Mouse (Mus musculus) liver, embryonic 11.5 days (tissue): Measurements from ENCODE around the gene Mill2. TPM values are rescaled to one million over a fixed set of nuclear protein-coding genes. Genes with fewer than 3 reads are reported as not detected.

ENCODE experiments used
- ATAC-seq: fragments of 200-750 bp; cut with Nextera tagmentation; replicated peaks from 2 replicates; pipeline ENCODE4 v1.8.0; 2017; ENCODE audit warnings: moderate number of reproducible peaks, mild to moderate bottlenecking, moderate TSS enrichment, moderate library complexity; ENCODE audit not compliant: low FRiP score
- DNase-seq: peaks from one replicate; pipeline ENCODE4 v3.0.0-alpha.2; 2017; ENCODE audit warnings: low spot score
- H3K27ac ChIP-seq: fragments of 300-500 bp; sonication (generic); 2 replicates; pipeline ENCODE4 v1.5.1; 2014; ENCODE audit warnings: mild to moderate bottlenecking, low read depth, low read length, control low read depth
- H3K27me3 ChIP-seq: fragments of 300-500 bp; sonication (generic); replicated peaks from 2 replicates; pipeline ENCODE4 v1.6.1; 2014; ENCODE audit warnings: low read length, mixed read lengths; ENCODE audit not compliant: control insufficient read depth, insufficient read depth
- H3K36me3 ChIP-seq: fragments of 300-500 bp; sonication (generic); 2 replicates; pipeline ENCODE4 v1.6.1; 2014; ENCODE audit warnings: mild to moderate bottlenecking, low read length, moderate library complexity, mixed read lengths; ENCODE audit not compliant: control insufficient read depth, insufficient read depth
- H3K4me1 ChIP-seq: fragments of 300-500 bp; sonication (generic); replicated peaks from 2 replicates; pipeline ENCODE4 v1.6.1; 2014; ENCODE audit warnings: low read length, mixed read lengths; ENCODE audit not compliant: control insufficient read depth, insufficient read depth
- H3K4me2 ChIP-seq: fragments of 300-500 bp; sonication (generic); 2 replicates; pipeline ENCODE4 v1.6.1; 2014; ENCODE audit warnings: mild to moderate bottlenecking, control low read depth, moderate library complexity
- H3K4me3 ChIP-seq: fragments of 300-500 bp; sonication (generic); 2 replicates; pipeline ENCODE4 v1.5.1; 2014; ENCODE audit warnings: low read depth, low read length, control low read depth
- H3K9ac ChIP-seq: fragments of 300-500 bp; sonication (generic); 2 replicates; pipeline ENCODE4 v1.6.1; 2014; ENCODE audit warnings: low read depth, low read length, control low read depth
- H3K9me3 ChIP-seq: fragments of 300-500 bp; sonication (generic); 2 replicates; pipeline ENCODE4 v1.6.1; 2016; ENCODE audit warnings: low read length, inconsistent platforms, mixed read lengths; ENCODE audit not compliant: control insufficient read depth
- WGBS: fragments of 180-500 bp; shearing (Covaris S2); extraction: QIAGEN DNeasy Blood & Tissue Kit; methylation state at CpG from one replicate; pipeline ENCODE4 v1.1.7; 2014; 5-methylcytosine and 5-hydroxymethylcytosine counted together
- polyA plus RNA-seq: library from polyadenylated mRNA; unstranded; fragments of >200 nt; fragmentation: Nextera tagmentation; extraction: Ambion mirVana; gene quantifications from 2 replicates; pipeline ENCODE4 v1.2.1, GENCODE M21; 2014

Gene Mill2
- polyA plus RNA-seq, 1 experiment from 2014 or later: 0.26 TPM

GRCm38 (mm10) chr7:18829545-18829944 is 10.2 kb upstream of the Mill2 start:
- H3K4me2 ChIP-seq: no peak overlapping the region
- 86% methylated on average over 7 of the region's 7 CpGs for WGBS
- no peaks in the 10 kb centered on the region for H3K27me3 ChIP-seq
- no peak overlapping the region for H3K27ac ChIP-seq
- H3K4me3 ChIP-seq: no peak overlapping the region
- H3K9ac ChIP-seq: no peak overlapping the region
- no peak for ATAC-seq
- no peaks in the 10 kb centered on the region for H3K9me3 ChIP-seq
- H3K36me3 ChIP-seq: no peaks in the 10 kb centered on the region
- DNase-seq: no peak
- H3K4me1 ChIP-seq: no peaks in the 10 kb centered on the region

DNA sequence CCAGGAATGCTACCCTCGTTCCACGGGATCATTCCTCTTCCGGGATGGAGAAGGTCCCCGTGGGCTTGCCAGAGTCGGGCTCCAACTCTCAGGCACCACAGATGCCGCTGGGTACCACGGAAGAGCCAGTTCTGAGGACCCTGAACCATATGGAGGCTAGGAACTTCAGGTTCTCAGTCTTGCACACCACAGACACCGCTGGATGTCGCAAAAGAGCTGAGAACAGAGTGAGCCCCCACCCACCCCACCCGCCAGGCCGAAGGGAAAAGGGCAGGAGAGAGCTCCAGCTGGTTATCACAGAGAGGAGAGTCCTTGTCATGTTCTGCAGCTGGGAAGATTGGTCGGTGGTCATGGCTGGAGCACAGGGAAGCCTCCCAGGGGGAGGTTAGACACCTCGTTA is 7.5 kb upstream of the Mill2 start:
- 39% methylated on average over 13 of the region's 13 CpGs for WGBS
- DNase-seq: no peak

GRCm38 (mm10) chr7:18840386-18841173 is 814 bp downstream of the Mill2 start:
- Histone ChIP-seq H3K4me3 (peak overlapping the region; percentile 44), H3K36me3 (no peaks in the 10 kb centered on the region), H3K27ac (peak overlapping the region; percentile 55), H3K4me2 (peak overlapping the region; percentile 63), H3K4me1 (no peaks in the 10 kb centered on the region), H3K27me3 (no peaks in the 10 kb centered on the region), H3K9me3 (no peaks in the 10 kb centered on the region), H3K9ac (0 out of 2 replicates have a peak overlapping the region, but pooled peaks have one; percentile 40)
- ATAC-seq (peak; percentile 57), DNase-seq (peak; percentile 54)
- 5% methylated on average over 14 of the region's 17 CpGs for WGBS

More for the DNA sequence above, 7.5 kb upstream of the Mill2 start:
- no peaks in the 10 kb centered on the region for H3K4me1 ChIP-seq
- no peak for ATAC-seq
- H3K36me3 ChIP-seq: no peaks in the 10 kb centered on the region
- H3K4me3 ChIP-seq: no peak overlapping the region
- no peak overlapping the region for H3K9ac ChIP-seq
- H3K4me2 ChIP-seq: no peak overlapping the region
- H3K27ac ChIP-seq: no peak overlapping the region
- H3K27me3 ChIP-seq: no peaks in the 10 kb centered on the region
- no peaks in the 10 kb centered on the region for H3K9me3 ChIP-seq

GRCm38 (mm10) chr7:18841174-18841567 is 1.4 kb downstream of the Mill2 start:
- Histone ChIP-seq H3K4me3 (no peak overlapping the region), H3K27ac (no peak overlapping the region), H3K9me3 (no peaks in the 10 kb centered on the region), H3K9ac (0 out of 2 replicates have a peak overlapping the region, but pooled peaks have one; percentile 30), H3K27me3 (no peaks in the 10 kb centered on the region), H3K36me3 (no peaks in the 10 kb centered on the region), H3K4me2 (peak overlapping the region; percentile 52), H3K4me1 (no peaks in the 10 kb centered on the region)
- no peak for DNase-seq
- 0 out of 2 replicates have a peak, but pooled peaks have one; percentile 20 for ATAC-seq
- 71% methylated on average over 1 of the region's 1 CpGs for WGBS

- Histone ChIP-seq H3K4me1 (no peaks in the 10 kb centered on the region), H3K9me3 (no peaks in the 10 kb centered on the region), H3K36me3 (no peaks in the 10 kb centered on the region), H3K4me2 (no peak overlapping the region), H3K27ac (no peak overlapping the region), H3K4me3 (no peak overlapping the region), H3K27me3 (no peaks in the 10 kb centered on the region), H3K9ac (no peak overlapping the region)
- WGBS: 23% methylated on average over 5 of the region's 5 CpGs
- ATAC-seq (no peak), DNase-seq (no peak)
Observed at GRCm38 (mm10) chr7:18844811-18845210, 5.0 kb downstream of the Mill2 start.

DNA sequence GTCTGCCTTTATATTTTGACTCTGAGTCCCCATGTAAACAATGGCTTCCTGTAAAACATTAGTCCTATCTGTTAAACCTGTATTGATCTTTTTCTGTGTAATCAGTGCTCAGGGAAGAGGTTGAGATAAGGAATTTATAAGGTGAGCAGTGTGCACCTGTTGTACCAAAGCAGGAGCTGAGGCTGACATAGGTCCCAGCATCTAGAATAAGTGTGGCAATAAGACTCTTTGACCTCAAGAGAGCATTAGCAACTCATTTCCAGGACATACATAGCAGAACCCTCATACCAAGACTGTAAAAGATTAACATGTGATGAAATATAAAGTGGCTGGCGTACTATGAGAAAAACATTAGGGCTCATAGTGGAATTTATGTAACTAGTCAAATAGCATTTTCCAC is 8.6 kb downstream of the Mill2 start:
- ATAC-seq (no peak), DNase-seq (no peak)
- Histone ChIP-seq H3K4me2 (no peak overlapping the region), H3K9ac (no peak overlapping the region), H3K27me3 (no peaks in the 10 kb centered on the region), H3K36me3 (no peaks in the 10 kb centered on the region), H3K4me3 (no peak overlapping the region), H3K27ac (no peak overlapping the region), H3K4me1 (no peaks in the 10 kb centered on the region), H3K9me3 (no peaks in the 10 kb centered on the region)
- 80% methylated on average over 1 of the region's 1 CpGs for WGBS

GRCm38 (mm10) chr7:18858310-18858916 is 18.6 kb downstream of the Mill2 start:
- H3K4me3 ChIP-seq: no peak overlapping the region
- H3K27ac ChIP-seq: no peak overlapping the region
- H3K27me3 ChIP-seq: no peaks in the 10 kb centered on the region
- H3K9ac ChIP-seq: no peak overlapping the region
- no peak for ATAC-seq
- no peaks in the 10 kb centered on the region for H3K36me3 ChIP-seq
- no peak for DNase-seq
- no peak overlapping the region for H3K4me2 ChIP-seq
- no peaks in the 10 kb centered on the region for H3K4me1 ChIP-seq
- WGBS: 56% methylated on average over 5 of the region's 5 CpGs
- H3K9me3 ChIP-seq: no peaks in the 10 kb centered on the region

DNA sequence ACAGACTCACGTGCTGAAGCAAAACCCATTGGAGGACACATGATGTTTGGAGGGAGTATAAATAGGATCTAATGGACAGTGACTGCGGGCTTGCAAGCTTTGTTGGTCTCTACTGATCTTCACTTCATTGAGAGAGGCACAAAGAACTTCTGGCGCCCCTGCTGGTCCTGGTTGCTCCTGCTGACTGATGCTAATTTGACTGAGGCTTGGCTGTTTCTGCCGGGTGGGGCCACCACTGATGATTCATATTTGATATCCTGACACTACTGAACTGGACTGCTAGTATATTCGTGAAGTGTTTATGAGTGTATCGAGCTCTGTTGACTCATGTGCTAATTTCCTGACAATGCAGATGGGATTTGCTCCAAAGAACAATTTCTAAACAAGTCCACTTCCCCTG is 23.0 kb downstream of the Mill2 start:
- no peak overlapping the region for H3K9ac ChIP-seq
- no peaks in the 10 kb centered on the region for H3K36me3 ChIP-seq
- no peak overlapping the region for H3K4me3 ChIP-seq
- no peaks in the 10 kb centered on the region for H3K9me3 ChIP-seq
- H3K4me1 ChIP-seq: no peaks in the 10 kb centered on the region
- H3K27me3 ChIP-seq: no peaks in the 10 kb centered on the region
- DNase-seq (no peak), ATAC-seq (no peak)
- H3K27ac ChIP-seq: no peak overlapping the region
- WGBS: 80% methylated on average over 6 of the region's 6 CpGs
- H3K4me2 ChIP-seq: no peak overlapping the region

DNA sequence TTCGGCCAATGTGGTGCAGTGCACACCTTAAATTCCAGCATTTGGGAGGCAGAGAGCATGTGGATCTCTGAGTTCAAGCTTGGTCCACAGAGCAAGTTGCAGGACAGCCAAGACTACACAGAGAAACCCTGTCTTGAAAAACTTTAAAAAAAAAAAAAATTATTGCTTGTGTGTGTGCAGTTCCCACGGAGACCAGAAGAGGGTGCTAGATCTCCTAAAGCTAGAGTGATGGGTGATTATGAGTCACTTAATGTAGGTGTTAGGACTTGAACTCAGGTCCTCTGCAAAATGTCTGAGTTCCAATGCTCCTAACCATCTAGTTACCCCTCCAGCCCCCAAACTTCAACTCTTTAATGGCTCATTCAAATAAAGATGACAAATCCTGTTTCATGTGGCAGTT is 28.7 kb downstream of the Mill2 start:
- ATAC-seq (no peak), DNase-seq (no peak)
- Histone ChIP-seq H3K4me2 (no peak overlapping the region), H3K27ac (no peak overlapping the region), H3K27me3 (peaks cover 4% of the 10 kb centered on the region; the same call in 1 of the 2 replicates), H3K9ac (no peak overlapping the region), H3K4me3 (no peak overlapping the region), H3K36me3 (no peaks in the 10 kb centered on the region), H3K9me3 (peaks cover 3% of the 10 kb centered on the region; the same call in 1 of the 2 replicates), H3K4me1 (no peaks in the 10 kb centered on the region)
- WGBS: 75% methylated on average over 2 of the region's 2 CpGs
